Mouse (Mus musculus): ENCODE data around the gene Mipep. TPM values are rescaled to one million over a fixed set of nuclear protein-coding genes. Genes with fewer than 3 reads are reported as not detected.

Mipep gene
- polyA plus RNA-seq, 1 experiment from 2014 or later, result 23.6 TPM

DNA sequence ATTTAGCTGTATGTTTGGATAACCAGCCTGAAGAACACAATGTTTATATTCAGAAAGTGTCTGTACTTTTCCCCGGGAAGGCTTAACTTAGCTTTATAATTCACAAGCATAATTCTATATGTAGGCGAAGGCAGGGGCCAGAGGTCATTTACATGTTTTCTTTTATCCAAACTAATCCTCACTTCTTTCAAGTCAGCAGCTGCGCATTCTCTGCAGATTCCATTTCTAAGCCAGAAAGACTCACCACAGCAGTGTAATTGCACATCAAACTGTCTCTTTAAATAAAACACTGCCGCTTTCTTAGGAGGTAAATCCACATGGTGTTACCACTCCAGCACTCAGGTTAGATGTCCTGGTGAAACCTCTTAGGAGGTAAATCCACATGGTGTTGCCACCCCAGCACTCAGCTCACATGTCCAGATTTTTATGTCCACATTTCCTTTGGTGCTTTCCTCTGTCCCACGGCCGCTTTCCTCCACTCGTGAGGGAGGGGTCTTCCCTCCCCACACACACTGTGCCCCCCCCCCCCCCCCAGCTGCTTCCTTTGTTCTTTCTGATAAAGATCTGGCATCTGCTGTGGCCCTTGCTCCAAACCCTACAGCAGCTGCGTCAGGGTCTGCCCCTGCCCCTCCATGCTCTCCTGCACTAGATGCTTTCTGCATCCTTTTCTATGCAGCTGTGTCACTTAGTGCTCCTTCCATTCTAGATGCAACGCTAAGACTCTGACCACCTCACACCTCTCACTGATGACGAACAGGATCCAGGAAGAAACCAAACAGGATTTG is 61.1 kb downstream of the Mipep start:
- Histone ChIP-seq H3K27me3 (no peaks in the 10 kb centered on the region), H3K4me3 (no peak overlapping the region), H3K9me3 (no peaks in the 10 kb centered on the region), H3K4me1 (peaks cover 44% of the 10 kb centered on the region), H3K36me3 (peaks cover 11% of the 10 kb centered on the region), H3K27ac (peak overlapping the region; percentile 59), H3K9ac (no peak overlapping the region), H3K4me2 (no peak overlapping the region)
- peak; percentile 24; the same call in 1 of the 2 replicates for ATAC-seq (ENCODE audit: borderline replicate concordance, extremely low read depth, low FRiP score, low TSS enrichment)
- whole genome bisulfite sequencing, result 42% methylated on average over 10 of the region's 10 CpGs

DNA sequence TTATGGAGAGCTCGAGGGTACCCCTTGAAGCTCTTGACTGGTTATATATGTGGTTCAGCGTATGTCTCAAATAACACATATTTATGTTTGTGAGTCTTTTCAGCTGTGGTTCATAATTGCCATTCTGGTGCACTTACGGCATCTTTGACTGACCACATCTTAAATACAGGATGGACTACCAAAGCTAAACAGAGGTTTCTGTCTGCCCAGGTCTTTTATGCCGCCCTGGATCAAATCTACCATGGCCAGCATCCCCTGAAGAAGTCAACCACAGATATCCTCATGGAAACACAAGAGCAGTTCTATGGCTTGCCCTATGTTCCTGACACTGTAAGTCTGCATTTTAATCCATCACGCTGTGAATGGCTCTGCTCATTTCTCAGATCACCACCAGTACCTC is 61.8 kb downstream of the Mipep start:
- no peak for ATAC-seq (ENCODE audit: borderline replicate concordance, extremely low read depth, low FRiP score, low TSS enrichment)
- no peak overlapping the region for H3K27ac ChIP-seq
- H3K4me2 ChIP-seq, result no peak overlapping the region
- whole genome bisulfite sequencing, result 75% methylated on average over 5 of the region's 5 CpGs
- H3K9me3 ChIP-seq, result no peaks in the 10 kb centered on the region
- H3K27me3 ChIP-seq, result no peaks in the 10 kb centered on the region
- no peak overlapping the region for H3K9ac ChIP-seq
- H3K4me1 ChIP-seq, result peaks cover 41% of the 10 kb centered on the region
- H3K4me3 ChIP-seq, result no peak overlapping the region
- H3K36me3 ChIP-seq, result peaks cover 13% of the 10 kb centered on the region

GRCm38 (mm10) chr14:60848194-60848593 is 63.8 kb downstream of the Mipep start:
- Histone ChIP-seq H3K4me2 (no peak overlapping the region), H3K4me3 (no peak overlapping the region), H3K36me3 (peaks cover 18% of the 10 kb centered on the region), H3K27me3 (no peaks in the 10 kb centered on the region), H3K27ac (no peak overlapping the region), H3K9me3 (no peaks in the 10 kb centered on the region), H3K4me1 (peaks cover 20% of the 10 kb centered on the region), H3K9ac (no peak overlapping the region)
- WGBS, result 69% methylated on average over 5 of the region's 5 CpGs
- no peak for ATAC-seq (ENCODE audit: borderline replicate concordance, extremely low read depth, low FRiP score, low TSS enrichment)

DNA sequence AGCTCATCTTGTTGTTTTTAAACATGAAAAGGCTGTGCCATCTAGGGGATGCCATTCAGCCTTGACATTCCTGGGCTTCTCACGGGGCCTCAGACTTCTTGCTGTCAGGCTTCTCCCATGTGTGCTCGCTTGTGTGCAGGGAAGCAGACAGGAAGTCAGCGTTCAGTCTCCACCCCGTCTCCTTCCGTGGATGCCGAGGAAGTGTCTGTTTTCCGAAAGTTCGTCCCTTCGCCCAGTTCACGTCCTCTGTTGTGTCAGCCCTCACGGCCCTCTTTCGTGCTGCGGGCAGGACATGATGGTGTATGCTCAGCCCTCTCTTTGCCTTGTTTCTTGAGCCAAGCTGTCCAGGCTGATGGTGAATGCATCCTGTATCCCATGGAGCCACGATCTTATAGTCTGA is 65.7 kb downstream of the Mipep start:
- no peak for ATAC-seq (ENCODE audit: borderline replicate concordance, extremely low read depth, low FRiP score, low TSS enrichment)
- Histone ChIP-seq H3K36me3 (peaks cover 21% of the 10 kb centered on the region), H3K4me1 (peaks cover 9% of the 10 kb centered on the region; the same call in 1 of the 2 replicates), H3K4me3 (no peak overlapping the region), H3K9me3 (no peaks in the 10 kb centered on the region), H3K27ac (no peak overlapping the region), H3K4me2 (no peak overlapping the region), H3K9ac (no peak overlapping the region), H3K27me3 (no peaks in the 10 kb centered on the region)
- WGBS, result 74% methylated on average over 14 of the region's 14 CpGs

- Histone ChIP-seq H3K27ac (no peak overlapping the region), H3K9me3 (no peaks in the 10 kb centered on the region), H3K9ac (no peak overlapping the region), H3K4me2 (no peak overlapping the region), H3K4me1 (0 out of 2 replicates have a peak, but pooled peaks cover 6% of the 10 kb centered on the region), H3K27me3 (no peaks in the 10 kb centered on the region), H3K4me3 (no peak overlapping the region), H3K36me3 (peaks cover 23% of the 10 kb centered on the region)
- ATAC-seq (ENCODE audit: borderline replicate concordance, extremely low read depth, low FRiP score, low TSS enrichment), result no peak
- WGBS, result 84% methylated on average over 5 of the region's 5 CpGs
These were observed 67.3 kb downstream of the Mipep start for GRCm38 (mm10) chr14:60851632-60852031.

- peak overlapping the region; percentile 92 for H3K27ac ChIP-seq
- H3K4me2 ChIP-seq, result no peak overlapping the region
- H3K27me3 ChIP-seq, result no peaks in the 10 kb centered on the region
- H3K9ac ChIP-seq, result no peak overlapping the region
- H3K4me3 ChIP-seq, result no peak overlapping the region
- H3K4me1 ChIP-seq, result peaks cover 25% of the 10 kb centered on the region
- no peaks in the 10 kb centered on the region for H3K9me3 ChIP-seq
- ATAC-seq (ENCODE audit: borderline replicate concordance, extremely low read depth, low FRiP score, low TSS enrichment), result peak; percentile 85
- peaks cover 11% of the 10 kb centered on the region for H3K36me3 ChIP-seq
- 17% methylated on average over 7 of the region's 7 CpGs for WGBS
These were observed 72.0 kb downstream of the Mipep start for GRCm38 (mm10) chr14:60856199-60856912.

GRCm38 (mm10) chr14:60856913-60857300 is 72.5 kb downstream of the Mipep start:
- peaks cover 6% of the 10 kb centered on the region; the same call in 1 of the 2 replicates for H3K36me3 ChIP-seq
- peaks cover 25% of the 10 kb centered on the region for H3K4me1 ChIP-seq
- WGBS, result 32% methylated on average over 7 of the region's 7 CpGs
- peak overlapping the region; percentile 92 for H3K27ac ChIP-seq
- H3K9me3 ChIP-seq, result no peaks in the 10 kb centered on the region
- H3K4me2 ChIP-seq, result no peak overlapping the region
- no peaks in the 10 kb centered on the region for H3K27me3 ChIP-seq
- H3K9ac ChIP-seq, result no peak overlapping the region
- ATAC-seq (ENCODE audit: borderline replicate concordance, extremely low read depth, low FRiP score, low TSS enrichment), result peak; percentile 78
- no peak overlapping the region for H3K4me3 ChIP-seq

- no peaks in the 10 kb centered on the region for H3K36me3 ChIP-seq
- H3K9me3 ChIP-seq, result no peaks in the 10 kb centered on the region
- WGBS, result 43% methylated on average over 3 of the region's 3 CpGs
- ATAC-seq (ENCODE audit: borderline replicate concordance, extremely low read depth, low FRiP score, low TSS enrichment), result no peak; the same call in 1 of the 2 replicates
- no peak overlapping the region for H3K9ac ChIP-seq
- no peaks in the 10 kb centered on the region for H3K27me3 ChIP-seq
- H3K4me2 ChIP-seq, result no peak overlapping the region
- 0 out of 2 replicates have a peak, but pooled peaks cover 10% of the 10 kb centered on the region for H3K4me1 ChIP-seq
- H3K4me3 ChIP-seq, result no peak overlapping the region
- no peak overlapping the region for H3K27ac ChIP-seq
These were observed 79.0 kb downstream of the Mipep start for GRCm38 (mm10) chr14:60863396-60863795.

GRCm38 (mm10) chr14:60866399-60866798 is 82.0 kb downstream of the Mipep start:
- Histone ChIP-seq H3K4me1 (0 out of 2 replicates have a peak, but pooled peaks cover 8% of the 10 kb centered on the region), H3K4me2 (no peak overlapping the region), H3K9ac (no peak overlapping the region), H3K27ac (no peak overlapping the region), H3K27me3 (no peaks in the 10 kb centered on the region), H3K4me3 (no peak overlapping the region), H3K9me3 (no peaks in the 10 kb centered on the region), H3K36me3 (0 out of 2 replicates have a peak, but pooled peaks cover 1% of the 10 kb centered on the region)
- ATAC-seq (ENCODE audit: borderline replicate concordance, extremely low read depth, low FRiP score, low TSS enrichment), result no peak
- WGBS, result 46% methylated on average over 11 of the region's 11 CpGs

GRCm38 (mm10) chr14:60868325-60868724 is 84.0 kb downstream of the Mipep start:
- H3K4me1 ChIP-seq, result 0 out of 2 replicates have a peak, but pooled peaks cover 8% of the 10 kb centered on the region
- ATAC-seq (ENCODE audit: borderline replicate concordance, extremely low read depth, low FRiP score, low TSS enrichment), result no peak
- H3K27ac ChIP-seq, result no peak overlapping the region
- H3K9me3 ChIP-seq, result no peaks in the 10 kb centered on the region
- H3K4me2 ChIP-seq, result no peak overlapping the region
- WGBS, result 77% methylated on average over 9 of the region's 9 CpGs
- 0 out of 2 replicates have a peak, but pooled peaks cover 3% of the 10 kb centered on the region for H3K36me3 ChIP-seq
- no peaks in the 10 kb centered on the region for H3K27me3 ChIP-seq
- H3K9ac ChIP-seq, result no peak overlapping the region
- no peak overlapping the region for H3K4me3 ChIP-seq

GRCm38 (mm10) chr14:60871831-60872230 is 87.5 kb downstream of the Mipep start:
- 90% methylated on average over 8 of the region's 8 CpGs for WGBS
- H3K36me3 ChIP-seq, result 0 out of 2 replicates have a peak, but pooled peaks cover 3% of the 10 kb centered on the region
- no peaks in the 10 kb centered on the region for H3K27me3 ChIP-seq
- no peak overlapping the region for H3K4me3 ChIP-seq
- no peak overlapping the region for H3K4me2 ChIP-seq
- H3K27ac ChIP-seq, result no peak overlapping the region
- no peak overlapping the region for H3K9ac ChIP-seq
- no peaks in the 10 kb centered on the region for H3K4me1 ChIP-seq
- no peak for ATAC-seq (ENCODE audit: borderline replicate concordance, extremely low read depth, low FRiP score, low TSS enrichment)
- H3K9me3 ChIP-seq, result no peaks in the 10 kb centered on the region

- H3K4me3 ChIP-seq, result no peak overlapping the region
- WGBS, result 87% methylated on average over 5 of the region's 5 CpGs
- H3K27ac ChIP-seq, result no peak overlapping the region
These were observed 97.7 kb downstream of the Mipep start for GRCm38 (mm10) chr14:60882106-60882505.

More at GRCm38 (mm10) chr14:60882106-60882505, 97.7 kb downstream of the Mipep start:
- no peak for ATAC-seq (ENCODE audit: borderline replicate concordance, extremely low read depth, low FRiP score, low TSS enrichment)
- Histone ChIP-seq H3K36me3 (peaks cover 4% of the 10 kb centered on the region; the same call in 1 of the 2 replicates), H3K9ac (no peak overlapping the region), H3K9me3 (no peaks in the 10 kb centered on the region), H3K4me2 (no peak overlapping the region), H3K27me3 (no peaks in the 10 kb centered on the region), H3K4me1 (peaks cover 9% of the 10 kb centered on the region; the same call in 1 of the 2 replicates)
